Mouse (Mus musculus) small intestine, adult 2 months (tissue): ENCODE measurements around the gene Fbxl14.

Experiments
- CTCF ChIP-seq: fragments of 200-500 bp; IDR thresholded peaks from 2 replicates; pipeline ENCODE4 v1.5.1; 2012; ENCODE audit warnings: low read depth, mild to moderate bottlenecking, control low read depth, inconsistent platforms, low read length, moderate library complexity, mixed read lengths; ENCODE audit not compliant: insufficient replicate concordance, insufficient read length; ENCODE audit errors: extremely low read depth
- POLR2A ChIP-seq: fragments of 200-500 bp; IDR thresholded peaks from 2 replicates; pipeline ENCODE4 v1.6.1; 2012; ENCODE audit warnings: low read depth, mild to moderate bottlenecking, control low read depth, inconsistent platforms, low read length, moderate library complexity

GRCm38 (mm10) chr6:119521482-119521900, 42.0 kb downstream of the Fbxl14 start:
- TF ChIP-seq CTCF, result no peak
- no peak for TF ChIP-seq POLR2A
